Mouse (Mus musculus) leukemia stem cell, adult 10-12 weeks (primary cell): ENCODE measurements around the gene Med24. TPM values are rescaled to one million over a fixed set of nuclear protein-coding genes. Genes with fewer than 3 reads are reported as not detected.

ENCODE experiments used
- polyA plus RNA-seq: library from polyadenylated mRNA; stranded (reverse); fragments of >175 nt; gene quantifications from 2 replicates; pipeline ENCODE4 v1.2.3, GENCODE M21; 2012; ENCODE audit warnings: low replicate concordance

Med24 gene
- 111 and 145 TPM in 2 replicates for polyA plus RNA-seq

DNA sequence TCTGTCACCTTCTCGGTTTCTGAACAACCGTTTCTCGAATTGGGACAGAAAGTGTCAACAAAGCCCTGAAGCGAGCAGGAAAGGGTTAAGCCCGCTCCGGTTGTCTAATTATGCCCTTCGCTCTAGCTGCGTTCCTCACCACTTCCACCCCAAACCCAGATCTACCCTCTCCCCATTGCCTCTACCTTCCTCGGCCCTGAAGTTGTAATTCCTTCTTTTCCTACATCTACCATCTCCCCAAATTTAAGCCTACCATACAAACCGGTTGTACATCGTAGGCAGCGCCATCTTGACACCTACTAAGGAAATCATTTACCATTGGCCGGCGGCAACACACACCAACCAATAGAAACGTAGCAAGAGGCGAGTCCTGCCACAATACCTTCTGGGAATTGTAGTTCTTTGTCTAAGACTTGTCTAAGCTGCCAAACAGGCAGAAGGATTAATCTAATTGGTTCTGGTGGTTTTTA, at the start of gene Med24:
Gene Med24 (minus strand): TSS at position 317 of the 470 bp plus-strand sequence.

GRCm38 (mm10) chr11:98774582-98775347, 45.5 kb upstream of the Med24 start, which contains the start of gene Nr1d1:
TSS of gene Nr1d1 (minus strand) at chr11:98775333.

DNA sequence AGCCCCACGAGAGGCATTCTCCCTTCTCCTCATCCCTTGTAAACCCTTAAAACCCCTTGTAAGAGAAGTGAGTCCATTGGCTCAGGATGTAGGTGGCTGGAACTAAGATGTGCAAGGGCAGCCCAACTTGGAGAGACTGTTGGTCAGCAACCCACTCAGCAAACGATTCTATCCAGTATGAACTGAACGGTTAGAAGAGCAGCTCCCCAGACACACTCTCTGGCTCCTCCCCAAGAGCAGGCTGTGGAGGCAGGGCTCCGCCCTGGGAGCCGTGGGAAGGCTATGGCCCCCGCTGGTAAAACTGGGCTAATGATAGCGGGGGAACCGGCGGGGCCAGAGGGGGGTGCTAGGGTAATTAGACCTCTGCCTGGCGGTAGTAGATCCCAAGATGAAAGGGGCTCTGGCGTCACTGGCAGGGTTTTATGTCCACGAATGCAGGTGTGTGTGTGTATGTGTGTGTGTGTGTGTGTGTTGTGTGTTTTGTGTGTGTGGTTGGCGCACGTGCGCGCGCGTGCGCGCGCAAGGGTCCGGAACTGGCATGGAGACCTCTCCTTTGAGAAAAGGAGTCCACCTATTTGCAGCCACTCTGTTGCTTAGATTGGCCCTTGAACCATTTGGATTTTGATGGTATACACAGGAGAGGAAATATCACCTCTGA, 11.3 kb upstream of the Med24 start, which contains the start of gene Thra:
Gene Thra (plus strand): TSS at position 246 of the 658 bp plus-strand sequence.

GRCm38 (mm10) chr11:98701213-98701670, 28.0 kb downstream of the Med24 start, which contains the start of gene Csf3:
TSS of gene Csf3 (plus strand) at chr11:98701263.

GRCm38 (mm10) chr11:98681786-98682745, 47.2 kb downstream of the Med24 start, which contains the start of gene Psmd3:
TSS of gene Psmd3 (plus strand) at chr11:98682554.

DNA sequence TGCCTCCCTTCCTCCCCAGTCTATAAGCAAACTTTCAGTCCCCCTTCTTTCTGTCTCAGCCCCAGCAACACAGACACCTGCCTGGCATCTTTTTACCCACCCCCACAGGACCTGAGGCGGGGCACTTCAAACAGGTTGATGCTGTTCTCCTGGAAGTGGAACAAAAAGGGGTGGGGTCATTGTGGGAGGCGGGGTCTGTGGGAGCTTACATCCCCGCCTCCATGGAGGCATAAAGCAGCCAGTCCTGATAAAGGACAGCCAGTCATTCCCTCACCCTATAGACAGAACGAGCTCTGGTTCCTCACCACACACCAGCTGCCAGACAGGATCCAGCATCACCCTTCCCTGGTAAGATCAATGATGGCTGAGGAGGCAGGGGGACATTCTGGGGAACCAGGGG, 65.1 kb downstream of the Med24 start, which contains the start of gene Gsdma:
Gene Gsdma (plus strand): TSS at position 261 of the 400 bp plus-strand sequence.

Other genes with a start within 250 kb of the Med24 start
- 8.4 and 9.6 TPM in 2 replicates for gene Ikzf3, start 183.4 kb downstream of the Med24 start, polyA plus RNA-seq
- gene Zpbp2, start 178.3 kb downstream of the Med24 start, polyA plus RNA-seq = 0.98 and 1.0 TPM in 2 replicates
- 60.4 and 108 TPM in 2 replicates for gene Ormdl3, start 142.1 kb downstream of the Med24 start, polyA plus RNA-seq
- gene Lrrc3c, start 131.1 kb downstream of the Med24 start, polyA plus RNA-seq = not detected in 2 replicates
- not detected in 2 replicates for gene Gm12355, start 103.8 kb downstream of the Med24 start, polyA plus RNA-seq
- not detected in 2 replicates for gene Gsdma3, start 103.1 kb downstream of the Med24 start, polyA plus RNA-seq
- gene Gsdma2, start 82.7 kb downstream of the Med24 start, polyA plus RNA-seq = not detected in 2 replicates
- 0.67 TPM in 1 of 2 replicates, not detected in the other for gene Gsdma, start 65.1 kb downstream of the Med24 start, polyA plus RNA-seq
- 193 and 224 TPM in 2 replicates for gene Psmd3, start 46.9 kb downstream of the Med24 start, polyA plus RNA-seq
- 0.41 TPM in 1 of 2 replicates, not detected in the other for gene Csf3, start 28.2 kb downstream of the Med24 start, polyA plus RNA-seq
- gene Thra, start 11.2 kb upstream of the Med24 start, polyA plus RNA-seq = 41.6 and 45.3 TPM in 2 replicates
- gene Nr1d1, start 45.9 kb upstream of the Med24 start, polyA plus RNA-seq = 1.6 and 4.8 TPM in 2 replicates
- 68.7 and 118 TPM in 2 replicates for gene Msl1, start 66.1 kb upstream of the Med24 start, polyA plus RNA-seq
- 33.5 and 39.4 TPM in 2 replicates for gene Casc3, start 75.5 kb upstream of the Med24 start, polyA plus RNA-seq
- gene Rapgefl1, start 107.3 kb upstream of the Med24 start, polyA plus RNA-seq = 0.37 and 0.64 TPM in 2 replicates
- 35.8 and 37.7 TPM in 2 replicates for gene Wipf2, start 134.2 kb upstream of the Med24 start, polyA plus RNA-seq
- gene Cdc6, start 178.4 kb upstream of the Med24 start, polyA plus RNA-seq = 1.6 and 3.5 TPM in 2 replicates
- 33.5 and 53.2 TPM in 2 replicates for gene Rara, start 198.4 kb upstream of the Med24 start, polyA plus RNA-seq